Mouse (Mus musculus) midbrain, embryonic 13.5 days (tissue): Measurements from ENCODE around the gene Olfr392. TPM values are rescaled to one million over a fixed set of nuclear protein-coding genes. Genes with fewer than 3 reads are reported as not detected.

Experiments
- ATAC-seq: fragments of 200-750 bp; cut with Nextera tagmentation; 2 replicates; pipeline ENCODE4 v1.8.0; 2017; ENCODE audit warnings: mild to moderate bottlenecking, moderate TSS enrichment, moderate library complexity
- H3K27ac ChIP-seq: fragments of 300-500 bp; sonication (generic); 2 replicates; pipeline ENCODE4 v1.5.1; 2015; ENCODE audit warnings: inconsistent platforms, mild to moderate bottlenecking, moderate library complexity
- H3K27me3 ChIP-seq: fragments of 300-500 bp; sonication (generic); 2 replicates; pipeline ENCODE4 v1.6.1; 2015; ENCODE audit warnings: mild to moderate bottlenecking, inconsistent platforms
- H3K36me3 ChIP-seq: fragments of 300-500 bp; sonication (generic); 2 replicates; pipeline ENCODE4 v1.6.1; 2015; ENCODE audit warnings: mild to moderate bottlenecking, inconsistent platforms
- H3K4me1 ChIP-seq: fragments of 300-500 bp; sonication (generic); replicated peaks from 2 replicates; pipeline ENCODE4 v1.6.1; 2015; ENCODE audit warnings: inconsistent platforms
- H3K4me2 ChIP-seq: fragments of 300-500 bp; sonication (generic); replicated peaks from 2 replicates; pipeline ENCODE4 v1.6.1; 2015; ENCODE audit warnings: moderate library complexity, mild to moderate bottlenecking, inconsistent platforms
- H3K4me3 ChIP-seq: fragments of 300-500 bp; sonication (generic); replicated peaks from 2 replicates; pipeline ENCODE4 v1.5.1; 2015; ENCODE audit warnings: mild to moderate bottlenecking, inconsistent platforms
- H3K9ac ChIP-seq: fragments of 300-500 bp; sonication (generic); replicated peaks from 2 replicates; pipeline ENCODE4 v1.6.1; 2015; ENCODE audit warnings: mild to moderate bottlenecking, inconsistent platforms
- H3K9me3 ChIP-seq: fragments of 300-500 bp; sonication (generic); 2 replicates; pipeline ENCODE4 v1.6.1; 2016; ENCODE audit warnings: mild to moderate bottlenecking, inconsistent platforms
- WGBS: fragments of 180-500 bp; shearing (Covaris S2); methylation state at CpG from one replicate; pipeline ENCODE4 v1.1.7; 2015; 5-methylcytosine and 5-hydroxymethylcytosine counted together
- polyA plus RNA-seq: library from polyadenylated mRNA; unstranded; fragments of >200 nt; fragmentation: Nextera tagmentation; extraction: Ambion mirVana; gene quantifications from 2 replicates; pipeline ENCODE4 v1.2.1, GENCODE M21; 2015

Olfr392 gene
- not detected in 2 replicates for polyA plus RNA-seq

GRCm38 (mm10) chr11:73816949-73817348, at the start of gene Olfr392:
TSS of gene Olfr392 (minus strand) at chr11:73817049.
- H3K9ac ChIP-seq: no peak within 1 kb of the TSS
- no peaks in the 10 kb centered on the region for H3K36me3 ChIP-seq
- no peak within 1 kb of the TSS for H3K4me3 ChIP-seq
- H3K27me3 ChIP-seq: no peaks in the 10 kb centered on the region
- WGBS: 87% methylated on average over 1 of the region's 1 CpGs
- no peak within 1 kb of the TSS for H3K27ac ChIP-seq
- H3K4me1 ChIP-seq: no peaks in the 10 kb centered on the region
- no peak for ATAC-seq
- peaks cover 3% of the 10 kb centered on the region; the same call in 1 of the 2 replicates for H3K9me3 ChIP-seq
- no peak within 1 kb of the TSS for H3K4me2 ChIP-seq

DNA sequence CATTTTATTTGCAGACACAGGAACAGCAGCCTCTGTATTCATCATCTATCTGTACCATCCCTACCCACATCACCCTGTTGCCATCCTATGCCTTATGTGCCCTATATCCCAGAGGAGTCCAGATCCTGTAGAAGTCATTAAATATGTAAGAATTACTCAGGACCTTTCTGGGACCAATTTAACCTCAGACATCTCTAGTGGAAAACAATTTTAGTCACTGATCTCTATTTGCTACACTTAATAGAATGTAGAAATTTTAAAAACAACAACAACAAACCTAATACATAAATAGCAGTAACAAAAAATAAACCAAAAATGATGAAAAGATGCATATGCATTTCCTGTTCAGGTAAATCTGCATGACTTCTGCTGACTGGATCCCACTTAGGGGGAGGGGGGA, 34.5 kb upstream of the Olfr392 start, which contains the start of gene Olfr393:
Gene Olfr393, minus strand, starts transcription at position 101 of the 400 bp plus-strand sequence.
- Histone ChIP-seq H3K4me3 (no peak within 1 kb of the TSS), H3K4me1 (no peaks in the 10 kb centered on the region), H3K27ac (no peak within 1 kb of the TSS), H3K4me2 (no peak within 1 kb of the TSS), H3K9ac (no peak within 1 kb of the TSS), H3K9me3 (peaks cover 15% of the 10 kb centered on the region; the same call in 1 of the 2 replicates), H3K36me3 (no peaks in the 10 kb centered on the region), H3K27me3 (no peaks in the 10 kb centered on the region)
- no peak for ATAC-seq

DNA sequence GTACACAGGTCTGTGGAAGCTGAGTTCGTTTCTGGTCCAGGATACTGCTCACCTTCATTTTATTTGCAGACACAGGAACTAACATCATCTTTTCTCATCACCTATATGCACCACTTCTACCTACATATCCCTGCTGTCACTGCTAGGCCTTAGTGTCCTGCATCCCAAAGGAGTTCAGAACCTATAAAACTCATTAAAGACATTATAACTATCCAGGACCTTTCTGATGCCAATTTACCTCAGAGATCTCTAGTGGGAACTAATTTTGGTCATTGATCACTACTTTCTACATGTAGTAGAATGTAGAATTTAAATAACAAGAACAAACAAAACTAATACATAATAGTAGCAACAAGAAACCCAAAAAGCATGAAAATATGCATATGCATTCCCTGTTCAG, 13.9 kb downstream of the Olfr392 start, which contains the start of gene Olfr391-ps:
Gene Olfr391-ps, minus strand, starts transcription at position 101 of the 400 bp plus-strand sequence.
- no peaks in the 10 kb centered on the region for H3K27me3 ChIP-seq
- WGBS: 32% methylated on average over 1 of the region's 1 CpGs
- H3K4me3 ChIP-seq: no peak within 1 kb of the TSS
- no peak within 1 kb of the TSS for H3K9ac ChIP-seq
- H3K27ac ChIP-seq: no peak within 1 kb of the TSS
- no peaks in the 10 kb centered on the region for H3K36me3 ChIP-seq
- no peaks in the 10 kb centered on the region for H3K4me1 ChIP-seq
- ATAC-seq: no peak
- no peak within 1 kb of the TSS for H3K4me2 ChIP-seq
- peaks cover 13% of the 10 kb centered on the region; the same call in 1 of the 2 replicates for H3K9me3 ChIP-seq

DNA sequence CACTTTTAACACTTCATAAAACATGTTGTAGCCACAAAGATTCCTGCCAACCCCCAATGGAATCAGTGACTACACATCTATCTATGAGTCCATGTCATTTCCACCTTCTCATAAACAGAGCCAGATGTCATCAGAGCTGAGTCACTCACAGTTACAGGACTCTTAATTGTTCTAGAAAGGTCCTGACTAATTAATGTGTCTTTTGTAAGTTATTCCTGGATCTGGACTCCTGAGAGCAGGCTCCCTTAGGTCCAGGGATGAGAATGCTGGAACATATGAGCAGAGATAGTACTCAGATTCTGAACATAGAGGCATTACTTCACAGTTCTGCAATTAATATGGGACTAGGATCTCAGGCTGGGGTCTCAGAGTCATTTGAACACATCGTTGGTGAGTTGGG, 34.2 kb downstream of the Olfr392 start, which contains the start of gene Olfr390:
Gene Olfr390, plus strand, starts transcription at position 301 of the 400 bp plus-strand sequence.
- Histone ChIP-seq H3K4me2 (no peak within 1 kb of the TSS), H3K27ac (no peak within 1 kb of the TSS), H3K4me3 (no peak within 1 kb of the TSS), H3K9me3 (peaks cover 6% of the 10 kb centered on the region; the same call in 1 of the 2 replicates), H3K4me1 (no peaks in the 10 kb centered on the region), H3K9ac (no peak within 1 kb of the TSS), H3K36me3 (no peaks in the 10 kb centered on the region), H3K27me3 (no peaks in the 10 kb centered on the region)
- ATAC-seq: no peak
- WGBS: 77% methylated on average over 1 of the region's 1 CpGs

DNA sequence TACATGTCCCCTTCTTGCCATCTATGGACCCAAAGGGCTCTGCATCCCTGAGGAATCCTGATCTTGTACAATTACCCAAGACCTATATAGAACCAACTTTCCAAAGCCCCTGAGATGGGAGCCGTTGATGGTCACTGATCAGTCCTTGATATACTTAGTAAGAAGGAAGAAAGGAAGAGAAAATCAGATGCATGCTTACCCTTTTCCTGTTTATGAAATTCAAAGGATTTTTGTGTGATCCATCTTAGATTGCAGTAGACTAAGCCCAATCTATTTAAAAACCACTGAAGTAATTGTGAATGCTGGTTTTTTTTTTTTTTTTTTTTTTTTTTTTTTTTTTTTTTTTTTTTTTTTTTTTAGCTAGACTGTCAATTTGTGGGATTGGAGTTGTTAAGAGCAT, 36.2 kb downstream of the Olfr392 start, which contains the start of gene Olfr389:
Gene Olfr389, minus strand, starts transcription at position 101 of the 400 bp plus-strand sequence.
- Histone ChIP-seq H3K4me3 (no peak within 1 kb of the TSS), H3K27ac (no peak within 1 kb of the TSS), H3K27me3 (no peaks in the 10 kb centered on the region), H3K4me2 (no peak within 1 kb of the TSS), H3K4me1 (no peaks in the 10 kb centered on the region), H3K9me3 (peaks cover 11% of the 10 kb centered on the region), H3K36me3 (no peaks in the 10 kb centered on the region), H3K9ac (no peak within 1 kb of the TSS)
- ATAC-seq: no peak
- WGBS: 92% methylated on average over 1 of the region's 1 CpGs

Other genes with a start within 250 kb of the Olfr392 start
- gene Olfr385, start 224.0 kb downstream of the Olfr392 start, polyA plus RNA-seq: not detected in 2 replicates
- gene Olfr384, start 218.5 kb downstream of the Olfr392 start, polyA plus RNA-seq: not detected in 2 replicates
- gene Zfp735, start 128.3 kb downstream of the Olfr392 start, polyA plus RNA-seq: not detected in 2 replicates
- not detected in 2 replicates for gene Olfr389, start 36.3 kb downstream of the Olfr392 start, polyA plus RNA-seq
- gene Olfr390, start 34.1 kb downstream of the Olfr392 start, polyA plus RNA-seq: not detected in 2 replicates
- gene Olfr391-ps, start 14.0 kb downstream of the Olfr392 start, polyA plus RNA-seq: not detected in 2 replicates
- not detected in 2 replicates for gene Olfr393, start 34.4 kb upstream of the Olfr392 start, polyA plus RNA-seq
- not detected in 2 replicates for gene Olfr394, start 73.7 kb upstream of the Olfr392 start, polyA plus RNA-seq
- gene Olfr395, start 92.2 kb upstream of the Olfr392 start, polyA plus RNA-seq: not detected in 2 replicates
- gene Olfr23, start 119.6 kb upstream of the Olfr392 start, polyA plus RNA-seq: not detected in 2 replicates
- not detected in 2 replicates for gene Olfr397, start 143.8 kb upstream of the Olfr392 start, polyA plus RNA-seq
- 0.03 TPM in 1 of 2 replicates, not detected in the other for gene Olfr398, start 173.4 kb upstream of the Olfr392 start, polyA plus RNA-seq
- not detected in 2 replicates for gene Olfr139, start 239.5 kb upstream of the Olfr392 start, polyA plus RNA-seq
- gene Olfr399, start 239.6 kb upstream of the Olfr392 start, polyA plus RNA-seq: not detected in 2 replicates